Mouse (Mus musculus) gastrocnemius, adult 8-10 months (tissue): ENCODE data around the gene Wbp1l. TPM values are rescaled to one million over a fixed set of nuclear protein-coding genes. Genes with fewer than 3 reads are reported as not detected.
A peak's percentile ranks its signal among the peaks of the same experiment; 100 is the strongest.

ENCODE experiments used
- DNase-seq, 2 experiments: peaks; one replicate each; pipeline ENCODE4 v3.0.0; 2022; ENCODE audit warnings: low spot score in 2 of 2
- total RNA-seq, 4 experiments: library from RNA; stranded (reverse); gene quantifications; 2 replicates each; pipeline ENCODE4 v1.2.4; 2022

Wbp1l gene
- total RNA-seq, 4 experiments from 2014 or later, result 56.9 to 103 (median 59.7) TPM

- no peak for DNase-seq
Observed at GRCm38 (mm10) chr19:46628403-46628802, 29.5 kb downstream of the Wbp1l start.

- no peak for DNase-seq
Observed at GRCm38 (mm10) chr19:46629807-46630206, 30.9 kb downstream of the Wbp1l start.

- DNase-seq, result no peak
Observed at GRCm38 (mm10) chr19:46631637-46632036, 32.8 kb downstream of the Wbp1l start.

- DNase-seq, result no peak
Observed at GRCm38 (mm10) chr19:46635766-46636165, 36.9 kb downstream of the Wbp1l start.

- no peak for DNase-seq
Observed at GRCm38 (mm10) chr19:46637598-46637997, 38.7 kb downstream of the Wbp1l start.

GRCm38 (mm10) chr19:46639053-46639452 lies 40.2 kb downstream of the Wbp1l start:
- DNase-seq, result no peak

- DNase-seq, result no peak
Observed at GRCm38 (mm10) chr19:46639496-46639895, 40.6 kb downstream of the Wbp1l start.

GRCm38 (mm10) chr19:46640780-46641179 lies 41.9 kb downstream of the Wbp1l start:
- no peak for DNase-seq

GRCm38 (mm10) chr19:46641420-46642085 lies 42.7 kb downstream of the Wbp1l start:
- peak; percentile 60 to 74 for DNase-seq

- no peak for DNase-seq
Observed at GRCm38 (mm10) chr19:46642136-46642753, 43.4 kb downstream of the Wbp1l start.

GRCm38 (mm10) chr19:46643236-46643635 lies 44.4 kb downstream of the Wbp1l start:
- no peak for DNase-seq

GRCm38 (mm10) chr19:46644343-46644792 lies 45.5 kb downstream of the Wbp1l start:
- no peak for DNase-seq

- DNase-seq, result peak in 1 of 2 experiments; percentile 59
Observed at GRCm38 (mm10) chr19:46644793-46645602, 46.1 kb downstream of the Wbp1l start.

- no peak for DNase-seq
Observed at GRCm38 (mm10) chr19:46646041-46646481, 47.2 kb downstream of the Wbp1l start.

GRCm38 (mm10) chr19:46647254-46647653 lies 48.4 kb downstream of the Wbp1l start:
- DNase-seq, result no peak

GRCm38 (mm10) chr19:46647850-46648249 lies 49.0 kb downstream of the Wbp1l start:
- DNase-seq, result no peak

- DNase-seq, result no peak
Observed at GRCm38 (mm10) chr19:46648565-46648964, 49.7 kb downstream of the Wbp1l start.

- DNase-seq, result no peak
Observed at GRCm38 (mm10) chr19:46653188-46653587, 54.3 kb downstream of the Wbp1l start.

GRCm38 (mm10) chr19:46653616-46654235 lies 54.8 kb downstream of the Wbp1l start:
- no peak for DNase-seq

- DNase-seq, result no peak
Observed at GRCm38 (mm10) chr19:46655626-46656025, 56.7 kb downstream of the Wbp1l start.

GRCm38 (mm10) chr19:46656151-46656840 lies 57.4 kb downstream of the Wbp1l start:
- DNase-seq, result no peak
